Comparison of ENCODE assay signal across 8 mouse cellular contexts in the genomic region with DNA sequence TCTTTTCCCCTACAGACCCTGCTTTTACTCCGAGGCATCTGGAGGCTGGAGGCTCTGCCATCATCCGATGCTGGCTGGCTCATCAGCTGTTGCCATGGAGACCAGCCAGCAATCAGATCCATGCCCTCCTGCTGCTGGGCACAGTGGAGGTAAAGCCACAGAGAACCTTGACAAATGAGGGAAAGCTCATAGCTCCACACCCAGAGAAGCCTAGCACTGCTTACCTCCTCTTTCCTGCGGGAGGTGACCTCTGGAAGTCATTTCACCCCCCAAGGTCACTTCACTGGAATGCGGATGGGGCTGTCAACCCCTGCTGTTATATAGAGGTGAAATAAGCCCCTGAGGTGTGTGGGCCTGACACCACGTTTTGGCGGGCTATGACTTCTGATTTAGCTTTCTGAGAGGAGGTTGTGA. TPM values are rescaled to one million over a fixed set of nuclear protein-coding genes. Genes with fewer than 3 reads are reported as not detected.
A peak's percentile ranks its signal among the peaks of the same experiment; 100 is the strongest.
DNase-seq lines count a peak whose midpoint lies in the region; ATAC-seq lines count a peak whose summit lies in the region.

No protein-coding gene starts in this region.

- no peaks in the 10 kb centered on the region for H3K36me3 ChIP-seq in kidney, embryonic 15.5 days
- H3K36me3 ChIP-seq in kidney, embryonic 14.5 days (ENCODE audit: control insufficient read depth, insufficient read depth, low read length), result no peaks in the 10 kb centered on the region
- H3K36me3 ChIP-seq in forebrain, embryonic 14.5 days (ENCODE audit: control insufficient read depth, insufficient read depth, low read length), result no peaks in the 10 kb centered on the region
- no peaks in the 10 kb centered on the region for H3K36me3 ChIP-seq in midbrain, embryonic 11.5 days (ENCODE audit: control insufficient read depth, insufficient read depth, low read length)

- H3K9me3 ChIP-seq in kidney, embryonic 15.5 days (replicated peaks), result no peaks in the 10 kb centered on the region
- H3K9me3 ChIP-seq in kidney, embryonic 14.5 days (ENCODE audit: control insufficient read depth, low read length), result no peaks in the 10 kb centered on the region
- H3K9me3 ChIP-seq in forebrain, embryonic 14.5 days (replicated peaks; ENCODE audit: control insufficient read depth, low read length), result no peaks in the 10 kb centered on the region
- no peaks in the 10 kb centered on the region for H3K9me3 ChIP-seq in midbrain, embryonic 11.5 days (ENCODE audit: control insufficient read depth, low read length)

- no peak overlapping the region for H3K9ac ChIP-seq in kidney, embryonic 15.5 days
- no peak overlapping the region for H3K9ac ChIP-seq in kidney, embryonic 14.5 days (ENCODE audit: low read depth, low read length)
- H3K9ac ChIP-seq in forebrain, embryonic 14.5 days (ENCODE audit: low read length), result no peak overlapping the region; the same call in 1 of the 2 replicates
- no peak overlapping the region for H3K9ac ChIP-seq in midbrain, embryonic 11.5 days (ENCODE audit: low read length)

- 1% methylated on average over 6 of the region's 6 CpGs for WGBS in kidney, embryonic 15.5 days
- 4% methylated on average over 6 of the region's 6 CpGs for WGBS in kidney, embryonic 14.5 days
- WGBS in forebrain, embryonic 14.5 days, result under 1% methylated on average over 6 of the region's 6 CpGs
- WGBS in midbrain, embryonic 11.5 days, result 1% methylated on average over 6 of the region's 6 CpGs

- peaks cover 33% of the 10 kb centered on the region for H3K4me1 ChIP-seq in kidney, embryonic 15.5 days
- peaks cover 21% of the 10 kb centered on the region for H3K4me1 ChIP-seq in kidney, embryonic 14.5 days (ENCODE audit: control insufficient read depth, insufficient read depth, low read length)
- H3K4me1 ChIP-seq in forebrain, embryonic 14.5 days (ENCODE audit: control insufficient read depth, insufficient read depth, low read length), result peaks cover 27% of the 10 kb centered on the region
- H3K4me1 ChIP-seq in midbrain, embryonic 11.5 days (ENCODE audit: control insufficient read depth, insufficient read depth, low read length), result peaks cover 32% of the 10 kb centered on the region

- H3K4me3 ChIP-seq in kidney, embryonic 15.5 days (replicated peaks), result no peak overlapping the region
- no peak overlapping the region for H3K4me3 ChIP-seq in kidney, embryonic 14.5 days (ENCODE audit: low read length)
- H3K4me3 ChIP-seq in forebrain, embryonic 14.5 days (ENCODE audit: low read depth, low read length), result no peak overlapping the region
- no peak overlapping the region for H3K4me3 ChIP-seq in midbrain, embryonic 11.5 days (ENCODE audit: low read depth, low read length)

- ATAC-seq in kidney, embryonic 15.5 days (replicated peaks; ENCODE audit: low FRiP score), result no peak
- ATAC-seq in kidney, embryonic 14.5 days (ENCODE audit: low FRiP score, low TSS enrichment), result no peak
- peak; percentile 84 for ATAC-seq in forebrain, embryonic 14.5 days
- ATAC-seq in midbrain, embryonic 11.5 days (ENCODE audit: low FRiP score), result peak; percentile 46; the same call in 1 of the 2 replicates
- ATAC-seq in granulocyte monocyte progenitor cell, adult 5-6 weeks (replicated peaks; ENCODE audit: poor library complexity, severe bottlenecking), result no peak

- peaks cover 80% of the 10 kb centered on the region for H3K27me3 ChIP-seq in kidney, embryonic 15.5 days
- peaks cover 51% of the 10 kb centered on the region for H3K27me3 ChIP-seq in kidney, embryonic 14.5 days (ENCODE audit: control insufficient read depth, insufficient read depth, low read length)
- H3K27me3 ChIP-seq in forebrain, embryonic 14.5 days (replicated peaks; ENCODE audit: control insufficient read depth, insufficient read depth, low read length), result 0 out of 2 replicates have a peak, but pooled peaks cover 4% of the 10 kb centered on the region
- H3K27me3 ChIP-seq in midbrain, embryonic 11.5 days (ENCODE audit: control insufficient read depth, insufficient read depth, low read length), result peaks cover 26% of the 10 kb centered on the region

- no peak overlapping the region for H3K27ac ChIP-seq in kidney, embryonic 15.5 days
- H3K27ac ChIP-seq in kidney, embryonic 14.5 days (ENCODE audit: low read depth, low read length), result no peak overlapping the region
- peak overlapping the region; percentile 68; the same call in 1 of the 2 replicates for H3K27ac ChIP-seq in forebrain, embryonic 14.5 days (ENCODE audit: low read depth, low read length)
- H3K27ac ChIP-seq in midbrain, embryonic 11.5 days (ENCODE audit: low read depth, low read length), result no peak overlapping the region

- peak; percentile 59 for DNase-seq in brain, embryonic 18.5 days (ENCODE audit: low read depth, low spot score)
- peak; percentile 91 for DNase-seq in forebrain, embryonic 14.5 days (ENCODE audit: low spot score)
- peak; percentile 91 for DNase-seq in midbrain, embryonic 11.5 days (ENCODE audit: low spot score, missing footprints)
- no peak for DNase-seq in B cell, adult 2 months
- no peak for DNase-seq in gastrocnemius, postnatal 25 days

- H3K4me2 ChIP-seq in kidney, embryonic 15.5 days, result 0 out of 2 replicates have a peak overlapping the region, but pooled peaks have one; percentile 57
- no peak overlapping the region for H3K4me2 ChIP-seq in kidney, embryonic 14.5 days (replicated peaks; ENCODE audit: low read depth, low read length)
- H3K4me2 ChIP-seq in forebrain, embryonic 14.5 days (ENCODE audit: low read length), result peak overlapping the region; percentile 33; the same call in 1 of the 2 replicates
- no peak overlapping the region for H3K4me2 ChIP-seq in midbrain, embryonic 11.5 days

RNA-seq across cellular contexts. Expression of a gene that starts 55.9 kb away (rescaled TPM):
- polyA plus RNA-seq in kidney, embryonic 15.5 days (2015; fragmentation: Nextera tagmentation; extraction: Ambion mirVana), result 10.0 and 10.5 TPM in 2 replicates
- 11.5 and 13.2 TPM in 2 replicates for polyA plus RNA-seq in kidney, embryonic 14.5 days (2014; fragmentation: Nextera tagmentation; extraction: Ambion mirVana)
- polyA plus RNA-seq in forebrain, embryonic 14.5 days (2014; fragmentation: Nextera tagmentation; extraction: Ambion mirVana), result 20.0 and 24.5 TPM in 2 replicates
- polyA plus RNA-seq in midbrain, embryonic 11.5 days (2014; fragmentation: Nextera tagmentation; extraction: Ambion mirVana), result 14.6 and 15.1 TPM in 2 replicates
- total RNA-seq in gastrocnemius, postnatal 25 days (2021), result 10 to 100 TPM; 17.2 to 18.2 TPM
- total RNA-seq in granulocyte monocyte progenitor cell, adult 5-6 weeks (2014; fragmentation: Nextera tagmentation), result 21.9 and 24.4 TPM in 2 replicates
- total RNA-seq in granulocyte monocyte progenitor cell, adult 5-6 weeks (2017), result 22.7 and 23.5 TPM in 2 replicates

Comparison
In these comparisons a context has a peak if more than half of its experiments do, and no peak if none do; other contexts are left out.
1. H3K4me2 ChIP-seq: peak in kidney, embryonic 15.5 days (single experiment) and forebrain, embryonic 14.5 days (single experiment); none in kidney, embryonic 14.5 days (single experiment) and midbrain, embryonic 11.5 days (single experiment).
2. ATAC-seq: peak in forebrain, embryonic 14.5 days (single experiment) and midbrain, embryonic 11.5 days (single experiment); none in kidney, embryonic 15.5 days (single experiment), kidney, embryonic 14.5 days (single experiment) and granulocyte monocyte progenitor cell, adult 5-6 weeks (single experiment).
3. DNase-seq: peak in brain, embryonic 18.5 days (single experiment), forebrain, embryonic 14.5 days (single experiment) and midbrain, embryonic 11.5 days (single experiment); none in B cell, adult 2 months (0 of 2) and gastrocnemius, postnatal 25 days (single experiment).